Mouse (Mus musculus) kidney, adult 9 months (tissue): ENCODE data around the gene Meis2.

ENCODE experiments used
- DNase-seq: peaks from one replicate; pipeline ENCODE4 v3.0.0; 2022

Gene Meis2

DNA sequence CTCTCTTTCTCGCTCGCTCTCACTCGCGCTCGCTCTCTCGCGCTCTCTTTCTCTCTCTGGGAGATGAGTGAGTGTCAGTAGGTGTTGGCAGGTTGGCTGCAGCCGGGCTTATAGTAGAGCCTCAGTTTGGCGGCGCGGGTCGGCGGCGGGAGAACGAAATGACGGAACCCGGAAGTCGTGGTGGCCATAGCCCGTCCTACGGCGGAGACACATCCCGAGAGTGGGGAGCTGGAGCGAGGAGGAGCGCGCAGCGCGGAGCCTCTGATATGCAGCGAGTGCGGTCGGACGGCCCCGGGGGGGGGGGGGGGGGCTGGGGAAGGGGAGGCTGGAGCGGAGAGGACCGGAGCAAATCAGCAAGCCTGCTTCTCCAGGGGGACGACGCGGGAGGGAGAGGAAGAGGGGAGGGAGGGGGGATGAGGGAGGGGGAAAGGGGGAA lies at the start of gene Meis2:
Gene Meis2 (minus strand): TSS at position 270 of the 436 bp plus-strand sequence.
- peak; percentile 83 for DNase-seq

DNA sequence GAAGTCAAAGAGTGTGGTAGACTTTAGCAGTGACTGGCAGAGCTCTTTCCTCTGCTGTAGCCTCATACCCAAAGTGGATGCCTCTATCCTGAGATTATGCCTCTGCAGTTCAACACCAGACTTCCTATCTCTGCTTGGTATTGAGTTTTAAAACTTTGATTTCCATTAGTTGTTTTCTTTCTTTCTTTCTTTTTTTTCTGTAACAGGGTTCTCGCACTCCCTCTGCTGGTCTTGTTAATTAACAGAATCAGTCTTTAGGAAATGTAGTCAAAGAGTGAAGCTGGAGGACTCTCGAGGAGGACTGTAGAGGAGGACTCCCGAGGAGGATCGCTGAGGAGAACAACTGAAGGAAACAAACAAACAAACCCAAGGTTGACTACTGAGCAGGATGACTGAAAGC lies 40.6 kb upstream of the Meis2 start:
- DNase-seq = peak; percentile 45

DNA sequence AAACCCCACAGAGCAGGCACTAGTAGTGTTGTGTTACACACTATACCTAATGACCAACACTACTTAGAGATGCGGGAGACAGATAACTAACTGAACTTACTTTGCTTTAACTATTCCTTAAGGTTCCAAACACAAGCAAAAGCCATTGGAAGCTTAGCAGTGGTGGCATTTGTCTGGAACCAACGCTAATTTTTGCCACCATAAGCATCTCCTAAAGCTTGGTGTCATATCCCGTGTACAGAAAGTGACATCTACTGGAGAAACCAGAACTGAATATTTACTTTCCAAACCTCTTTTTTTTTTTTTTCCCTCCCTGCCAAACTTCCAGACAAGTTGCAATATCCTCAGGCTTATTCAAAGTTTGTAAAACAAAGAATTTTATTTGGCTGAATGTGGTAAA lies 39.5 kb upstream of the Meis2 start:
- peak; percentile 15 for DNase-seq

DNA sequence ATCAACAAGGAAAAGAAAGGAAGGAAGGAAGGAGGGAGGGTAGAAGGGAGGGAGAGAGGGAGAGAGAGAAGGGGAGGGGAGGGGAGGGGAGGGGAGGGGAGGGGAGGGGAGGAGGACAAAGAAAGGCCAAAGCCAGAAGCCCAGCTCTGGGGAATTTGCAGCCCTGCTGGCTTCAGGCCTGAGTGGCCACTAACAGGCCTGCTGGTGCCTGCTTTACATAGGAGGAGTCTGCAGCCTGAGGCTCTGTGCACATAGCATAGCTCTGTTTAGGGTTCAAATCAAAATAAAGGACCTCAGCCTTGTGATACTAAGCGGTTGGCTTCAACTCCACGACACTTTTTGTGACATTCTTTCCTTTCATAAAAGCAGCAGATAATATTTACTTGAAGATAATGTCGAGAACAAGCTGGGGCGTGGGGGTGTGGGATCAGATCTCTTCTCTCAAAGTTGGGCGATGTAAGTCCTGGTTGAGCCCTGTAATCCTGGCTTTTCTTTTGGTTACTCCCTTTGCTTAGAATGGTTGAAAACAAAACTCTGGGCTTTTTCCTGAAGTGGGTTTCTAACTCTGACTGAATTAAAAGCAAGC lies 37.9 kb upstream of the Meis2 start:
- DNase-seq = no peak

DNA sequence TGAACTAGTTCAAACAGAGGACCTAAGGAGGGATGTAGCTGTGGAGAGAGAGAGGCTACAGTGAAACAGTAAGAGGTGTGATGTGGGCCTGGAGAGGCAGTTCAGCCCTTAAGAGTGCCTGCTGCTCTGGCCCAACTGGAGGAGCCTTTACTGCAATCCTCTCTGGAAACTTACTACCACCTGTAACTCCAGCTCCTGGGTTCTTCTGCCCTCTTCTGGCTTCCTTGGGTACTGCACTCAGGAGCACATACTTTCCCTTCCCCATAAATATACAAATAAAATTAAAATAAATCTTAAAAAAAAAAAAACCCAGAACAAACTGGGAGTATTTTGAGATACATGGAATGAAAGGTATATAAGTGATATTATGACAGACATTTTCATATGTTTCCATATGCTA lies 35.6 kb upstream of the Meis2 start:
- DNase-seq = peak; percentile 62

DNA sequence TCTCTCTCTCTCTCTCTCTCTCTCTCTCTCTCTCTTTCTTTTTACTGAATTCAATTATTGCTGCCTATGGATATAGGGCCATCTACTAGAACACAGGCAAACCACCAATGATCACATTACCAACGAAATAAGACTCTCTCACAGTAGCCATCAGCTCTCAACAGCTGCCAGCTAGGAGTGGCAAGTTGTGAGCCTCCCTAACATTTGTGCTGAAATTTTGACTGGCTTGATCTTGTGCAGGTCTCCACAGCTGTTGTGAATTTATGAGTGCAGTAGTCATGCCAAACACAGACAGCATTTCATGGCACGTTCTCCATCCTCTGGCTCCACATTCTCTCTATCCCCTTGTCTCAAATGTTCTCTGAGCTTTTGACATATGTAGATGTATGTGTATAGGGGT lies 15.3 kb upstream of the Meis2 start:
- no peak for DNase-seq

DNA sequence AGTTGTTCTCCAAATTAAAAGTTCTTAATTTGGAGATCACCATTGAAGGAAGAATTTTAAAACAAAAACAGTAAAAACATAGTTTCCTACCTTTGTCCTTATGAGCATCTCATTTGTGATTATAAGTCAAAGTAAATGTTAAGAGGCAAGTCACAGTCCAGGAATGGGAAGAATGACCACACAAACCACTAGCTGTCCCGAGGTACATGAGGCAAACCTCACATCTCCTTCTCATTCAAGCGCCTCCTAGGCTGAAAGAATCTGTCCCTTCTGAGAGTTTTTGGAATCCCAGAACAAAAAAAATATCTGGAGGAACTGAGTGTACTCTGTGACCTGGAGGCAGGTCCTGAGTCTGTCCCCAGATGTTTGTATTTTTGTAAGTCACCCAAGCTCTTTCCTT lies 13.2 kb upstream of the Meis2 start:
- DNase-seq = no peak

DNA sequence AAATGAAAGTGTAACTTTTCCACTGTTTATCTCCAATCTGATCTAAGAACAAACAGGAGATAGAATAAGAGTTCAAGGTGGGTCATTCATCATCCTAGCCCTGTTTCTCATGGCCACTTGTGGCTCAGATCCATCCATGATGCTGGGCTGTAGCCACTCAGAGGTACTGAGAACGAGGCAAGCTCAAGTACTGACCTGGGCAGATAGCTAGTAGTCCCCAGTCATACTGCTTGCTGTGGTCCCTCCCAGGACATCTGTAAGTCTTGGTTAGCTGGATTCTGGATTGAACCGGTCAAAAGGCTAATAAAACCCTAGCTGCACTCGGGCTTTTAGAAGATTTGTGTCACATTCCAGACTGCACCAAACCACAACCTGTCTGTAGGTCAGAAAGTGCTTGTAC lies 12.1 kb upstream of the Meis2 start:
- no peak for DNase-seq

DNA sequence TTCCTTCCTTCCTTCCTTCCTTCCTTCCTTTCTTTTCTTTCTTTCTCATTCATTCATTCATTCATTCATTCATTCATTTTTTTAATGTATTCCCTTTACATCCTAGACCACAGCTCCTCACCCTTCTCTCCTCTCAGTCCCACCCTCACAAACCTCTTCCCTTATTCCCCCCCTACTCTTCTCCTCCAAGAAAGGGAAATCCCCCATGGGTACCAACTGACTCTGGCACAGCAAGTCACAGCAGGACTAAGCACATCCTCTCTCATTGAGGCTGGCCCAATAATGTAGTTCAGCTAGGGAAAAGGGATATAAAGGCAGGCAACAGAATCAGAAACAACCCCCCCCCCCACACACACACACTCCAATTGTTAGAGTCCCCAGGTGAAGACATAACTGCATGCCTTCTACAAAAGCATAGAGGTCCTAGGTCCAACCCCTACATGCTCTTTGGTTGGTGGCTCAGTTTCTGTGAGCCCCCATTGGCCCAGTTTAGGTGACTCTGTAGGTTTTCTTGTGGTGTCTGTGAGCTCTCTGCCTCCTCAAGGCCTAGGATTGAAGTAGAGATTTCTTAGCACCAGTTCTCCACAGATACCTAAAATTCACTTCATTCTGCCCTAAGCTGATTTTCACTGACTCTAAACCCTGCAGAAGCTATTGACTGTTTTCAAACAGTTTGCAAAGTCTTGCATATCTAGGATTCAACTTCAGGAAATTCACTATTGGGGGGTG lies 11.3 kb upstream of the Meis2 start:
- DNase-seq = no peak

DNA sequence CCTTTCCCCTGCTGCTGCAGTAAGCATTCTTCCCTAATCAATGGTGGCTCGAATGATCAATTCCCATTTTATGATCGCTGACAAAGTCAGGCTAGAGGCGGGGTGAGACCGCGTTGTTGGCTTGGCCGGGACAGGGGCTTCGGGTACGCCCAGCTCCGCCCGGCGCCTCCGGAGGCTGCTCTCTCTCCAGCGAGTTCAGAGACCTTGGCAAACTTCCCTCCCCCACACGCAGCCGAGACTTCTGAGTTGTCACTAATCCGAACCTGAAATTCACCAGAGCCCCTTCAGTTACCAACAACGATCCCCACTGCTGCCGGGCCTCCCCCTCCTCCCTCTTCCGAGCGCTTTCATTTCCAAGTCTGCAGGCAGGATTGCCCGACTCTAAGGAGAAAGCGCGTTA lies 10.3 kb upstream of the Meis2 start:
- DNase-seq = peak; percentile 59

DNA sequence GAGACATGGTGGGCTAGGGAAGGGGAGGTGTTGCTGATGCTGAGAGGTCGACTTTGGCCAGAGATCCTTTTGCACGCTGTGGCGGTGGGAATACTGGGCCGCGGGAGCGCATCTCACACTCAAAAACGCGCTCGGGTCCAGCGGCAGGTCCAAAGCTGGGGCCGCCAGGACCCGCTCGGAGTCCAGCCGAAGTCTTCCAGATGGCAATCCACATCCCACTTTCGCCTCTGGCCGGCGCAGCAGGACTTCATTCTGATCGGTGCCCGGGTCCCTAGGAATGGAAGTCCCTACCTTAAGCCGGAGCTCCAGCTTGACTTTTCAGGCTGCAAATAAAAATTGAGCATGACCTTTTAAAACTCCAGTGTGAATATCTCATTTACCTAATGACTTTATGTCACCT lies 9.8 kb upstream of the Meis2 start:
- DNase-seq = peak; percentile 24

DNA sequence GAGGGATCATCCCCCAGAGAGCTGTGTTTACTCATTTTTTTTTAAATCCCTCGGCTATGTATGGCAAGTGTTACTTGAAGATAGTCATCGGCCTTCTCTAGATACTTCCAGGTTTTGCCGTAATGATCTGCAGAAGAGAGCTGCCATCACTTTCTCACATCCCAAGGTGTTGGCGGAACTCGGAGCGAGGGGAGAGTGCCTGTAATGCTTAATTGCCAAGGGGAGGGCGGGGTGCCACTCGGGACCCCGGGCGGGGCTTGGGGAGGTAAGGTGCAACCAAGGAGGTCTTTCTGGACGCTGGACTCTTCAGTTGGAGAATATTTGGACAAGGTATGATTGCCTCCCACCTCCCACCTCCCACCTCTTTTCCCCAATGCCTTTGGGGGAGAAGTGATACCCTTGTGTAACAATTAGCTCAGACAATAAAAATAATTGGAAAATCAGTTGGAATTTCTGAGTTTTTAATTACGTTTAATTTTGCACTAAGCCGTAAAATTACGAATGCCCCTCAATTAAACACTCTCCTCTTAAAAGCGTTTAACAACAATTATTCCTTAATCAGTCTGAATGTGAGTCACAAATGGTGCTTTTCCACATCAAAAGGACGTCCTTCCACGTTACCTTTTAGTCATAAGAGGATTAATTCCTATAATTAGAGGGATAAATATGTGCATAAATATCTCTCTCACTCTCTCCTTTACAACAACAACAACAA lies 9.2 kb upstream of the Meis2 start:
- DNase-seq = no peak

DNA sequence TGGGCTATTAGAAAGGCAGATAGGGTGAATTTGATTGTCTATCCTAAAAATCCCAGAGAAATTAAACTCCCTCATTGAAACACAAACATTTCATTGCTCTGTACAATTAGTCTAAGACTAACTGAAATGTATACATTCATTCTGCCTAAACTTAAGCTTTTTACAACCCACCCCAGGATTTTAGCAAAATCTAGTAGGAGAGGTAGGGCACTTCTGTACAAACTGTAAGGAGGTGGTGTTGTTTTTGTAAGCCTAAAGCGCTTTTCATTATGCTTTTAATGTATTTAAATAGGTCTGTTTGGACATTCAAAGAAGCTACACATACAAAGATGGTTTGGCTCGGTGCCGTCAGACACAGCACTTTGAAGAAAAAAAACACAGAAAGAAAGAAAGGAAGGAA lies 8.4 kb upstream of the Meis2 start:
- DNase-seq = no peak

DNA sequence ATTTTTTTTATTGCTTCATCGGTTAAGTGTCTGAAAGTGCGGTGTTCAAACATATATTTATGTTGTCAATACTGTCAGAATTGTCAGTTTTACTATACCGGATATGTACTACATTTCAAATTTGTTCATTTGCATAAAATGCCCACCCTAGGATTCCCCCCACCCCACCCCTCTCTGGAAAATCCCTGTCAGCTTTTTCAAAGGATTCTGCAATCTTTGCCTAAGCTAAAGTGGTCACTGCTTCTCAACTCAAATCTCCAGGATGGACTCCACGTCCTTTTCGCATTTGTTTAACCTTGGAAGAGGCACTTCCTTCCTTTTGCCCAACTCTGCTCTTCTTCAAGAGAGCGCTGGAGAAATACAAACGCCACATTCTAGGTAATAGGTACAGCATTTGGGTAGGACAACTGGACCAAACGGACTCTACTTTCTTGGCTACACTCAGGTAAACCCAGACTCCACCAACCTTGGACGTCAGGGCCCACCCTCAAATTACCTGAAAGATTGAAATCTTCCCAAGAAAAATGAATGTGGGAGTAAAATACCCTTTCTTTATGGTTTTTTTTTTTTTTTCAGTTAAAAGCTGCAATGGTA lies 7.8 kb upstream of the Meis2 start:
- peak; percentile 4 for DNase-seq

DNA sequence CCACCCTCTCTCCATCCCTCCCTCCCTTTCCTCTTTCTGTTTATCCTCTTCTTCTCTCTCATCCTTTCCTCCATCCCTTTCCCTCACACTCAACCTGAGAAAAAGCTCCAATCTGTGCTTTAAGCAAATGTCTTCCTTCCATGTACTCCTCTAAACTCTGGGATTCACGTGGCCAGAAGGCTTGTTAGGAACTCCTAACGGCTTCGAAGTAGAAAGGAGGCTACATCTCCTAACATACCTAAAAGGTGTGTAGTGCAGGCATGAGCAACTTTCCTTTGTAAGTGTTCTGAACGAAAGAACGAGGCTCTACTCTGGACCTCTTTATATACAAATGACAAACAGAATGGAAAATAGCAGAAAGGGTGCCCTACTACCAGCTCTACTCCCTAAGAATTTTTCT lies 7.1 kb upstream of the Meis2 start:
- DNase-seq = peak; percentile 12

DNA sequence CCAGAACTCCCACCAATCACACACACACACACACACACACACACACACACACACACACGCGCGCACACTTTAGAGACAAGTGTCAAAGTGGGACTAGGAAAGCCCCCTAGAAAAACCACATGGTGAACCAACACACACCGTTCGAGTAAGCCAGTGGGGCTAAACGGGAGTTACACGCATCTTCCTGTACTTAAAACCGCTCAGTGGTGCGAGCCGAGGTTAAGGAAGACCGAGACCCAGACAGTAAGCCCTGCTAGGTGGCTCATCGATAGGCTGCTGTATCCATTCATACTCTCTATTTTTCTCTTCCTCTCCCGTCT lies 6.6 kb upstream of the Meis2 start:
- DNase-seq = peak; percentile 9

DNA sequence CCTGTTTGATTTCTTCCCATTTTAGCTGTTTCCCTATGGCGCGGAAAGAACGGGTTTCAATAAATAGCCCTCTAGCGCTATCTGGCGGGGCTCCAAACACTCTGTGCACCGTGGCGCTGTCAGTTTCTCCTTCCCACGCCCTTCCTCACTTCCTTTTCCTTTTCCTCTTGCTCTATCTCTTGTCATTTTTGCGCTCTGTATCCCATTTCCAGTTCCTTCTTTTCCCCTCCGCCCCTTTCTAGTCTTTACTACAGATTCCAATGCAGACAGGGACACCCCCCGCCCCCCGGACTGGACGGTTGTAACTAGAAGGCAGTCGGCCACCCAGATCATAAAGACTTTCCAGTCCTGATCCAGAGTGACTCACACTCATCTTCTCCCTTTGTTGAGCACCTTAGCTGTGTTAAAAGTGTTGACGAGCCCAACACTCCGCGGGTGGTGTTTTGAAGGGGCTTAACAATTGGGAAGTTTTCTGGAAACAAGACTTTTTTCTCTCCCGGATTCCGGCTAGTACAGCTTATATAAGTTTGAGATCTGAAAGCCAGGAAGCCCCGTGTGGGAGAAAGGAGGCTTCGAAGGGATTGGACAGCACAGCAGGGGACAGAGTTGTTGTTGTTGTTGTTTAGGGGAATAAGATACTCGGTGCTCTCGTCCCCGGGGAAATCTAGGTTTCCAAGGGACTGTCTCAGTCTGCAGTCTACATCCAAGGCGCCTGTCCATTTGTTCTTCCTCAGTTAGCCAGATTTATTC lies 6.1 kb upstream of the Meis2 start:
- peak; percentile 71 for DNase-seq

DNA sequence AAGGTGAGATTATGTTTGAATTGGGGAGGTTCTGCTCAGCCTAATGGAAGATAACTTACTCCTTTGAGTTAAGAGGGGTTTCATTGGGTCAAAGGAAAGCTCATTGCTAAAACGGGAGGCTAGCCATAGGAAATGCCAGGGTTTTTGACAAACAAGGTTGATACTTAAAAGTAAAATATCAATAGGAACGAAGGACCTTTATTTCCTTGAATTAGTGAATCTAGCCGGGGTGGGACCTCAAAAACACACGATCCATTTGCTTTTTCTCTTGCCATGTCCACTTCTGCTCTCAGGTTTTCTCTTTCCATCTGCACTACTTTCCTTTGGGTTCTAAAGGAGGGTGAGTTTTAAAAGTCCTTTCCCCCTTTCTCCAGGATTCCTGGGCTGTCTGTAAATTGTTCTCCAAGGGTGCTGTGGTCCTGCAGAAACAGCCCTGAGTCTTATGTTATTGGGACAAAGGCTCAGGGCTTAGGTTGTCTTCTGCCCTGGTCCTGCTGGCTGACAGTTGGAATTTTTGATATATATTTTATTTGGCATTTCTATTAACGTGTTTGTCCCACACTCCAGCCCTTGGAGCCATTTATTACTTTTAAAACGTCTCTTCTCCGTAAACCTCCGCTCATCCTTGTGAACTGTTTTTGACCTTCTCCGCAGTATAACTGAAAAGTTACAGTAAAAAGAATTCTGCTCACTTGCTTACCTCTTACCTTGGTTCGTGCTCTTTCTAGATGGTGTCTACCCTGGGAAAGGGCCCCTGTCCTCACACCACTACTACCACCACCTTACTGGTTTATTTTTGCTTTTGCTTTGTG lies 5.2 kb upstream of the Meis2 start:
- DNase-seq = peak; percentile 9

DNA sequence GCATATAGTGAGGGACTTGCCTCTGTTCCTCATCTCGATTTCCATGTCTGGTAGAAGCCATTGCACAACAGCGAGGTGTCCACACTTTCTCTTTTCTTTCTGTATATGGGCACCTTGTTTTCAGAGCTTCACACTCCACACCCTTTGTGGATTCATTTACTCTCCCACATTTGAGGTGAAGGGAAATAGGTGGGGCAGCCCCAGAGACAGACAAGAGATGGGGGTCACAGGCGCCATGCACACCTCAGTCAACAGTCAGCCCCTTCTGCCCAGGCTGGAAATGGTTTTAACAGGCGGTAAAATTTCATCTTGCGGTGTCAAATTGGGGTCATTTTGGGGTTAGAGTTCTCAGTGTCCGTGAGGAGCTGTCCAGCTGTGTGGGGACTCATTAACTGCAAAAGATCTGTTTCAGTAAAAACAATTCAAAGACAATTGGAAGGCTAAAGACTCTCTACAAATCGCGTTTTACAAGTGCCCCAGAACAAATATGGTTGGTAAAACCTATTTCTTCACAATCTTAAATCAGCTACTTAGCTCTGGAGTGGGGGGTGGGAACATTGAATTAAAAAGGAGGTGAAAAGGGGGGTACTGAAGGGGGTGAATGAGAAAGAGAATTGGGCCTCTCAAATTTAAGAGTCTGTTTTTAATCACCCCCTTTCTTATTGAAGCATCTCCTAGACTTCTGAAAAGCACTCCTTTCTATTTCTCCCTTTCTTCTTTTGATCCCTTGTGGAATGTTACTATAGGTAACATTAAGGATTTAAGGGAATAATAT lies 4.0 kb upstream of the Meis2 start:
- peak; percentile 19 for DNase-seq

DNA sequence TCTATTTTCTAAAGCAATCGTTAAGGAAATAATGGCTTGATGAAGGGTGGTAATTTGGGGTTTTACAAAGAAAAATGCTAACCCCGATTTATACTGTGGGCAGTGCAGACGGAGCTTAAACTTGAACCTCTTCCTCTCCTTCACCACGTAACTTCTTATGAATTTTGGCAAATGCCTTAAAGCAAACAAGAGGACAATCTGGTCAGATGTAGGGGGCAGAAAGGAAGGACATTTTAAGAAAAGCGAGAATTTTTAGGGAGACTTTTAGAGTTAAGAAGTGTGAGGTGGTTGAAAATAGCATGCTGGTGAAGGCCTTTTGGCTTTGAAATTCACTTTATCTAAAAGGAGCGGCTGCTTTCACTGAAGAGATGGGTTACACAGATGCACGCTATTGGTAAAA lies 3.3 kb upstream of the Meis2 start:
- DNase-seq = peak; percentile 7

DNA sequence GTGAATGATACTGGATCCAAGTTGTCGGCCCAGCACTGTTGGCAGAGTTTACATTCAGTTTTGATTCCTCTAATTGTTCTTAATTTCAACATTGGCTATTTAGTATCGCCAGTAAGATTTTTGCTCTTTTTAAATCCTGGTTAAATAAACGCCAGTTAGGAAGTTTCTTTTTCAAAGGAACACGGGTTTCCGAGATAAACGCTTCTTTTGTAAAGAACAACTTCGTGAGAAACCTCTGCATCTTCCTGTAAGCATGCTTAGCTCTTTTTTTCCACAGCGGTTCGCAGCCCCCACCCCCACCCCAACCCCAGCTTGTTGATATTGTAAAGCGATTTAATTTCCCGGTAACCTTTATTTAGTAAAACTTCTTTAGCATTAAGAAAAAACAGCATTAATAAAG lies 2.8 kb upstream of the Meis2 start:
- peak; percentile 13 for DNase-seq

DNA sequence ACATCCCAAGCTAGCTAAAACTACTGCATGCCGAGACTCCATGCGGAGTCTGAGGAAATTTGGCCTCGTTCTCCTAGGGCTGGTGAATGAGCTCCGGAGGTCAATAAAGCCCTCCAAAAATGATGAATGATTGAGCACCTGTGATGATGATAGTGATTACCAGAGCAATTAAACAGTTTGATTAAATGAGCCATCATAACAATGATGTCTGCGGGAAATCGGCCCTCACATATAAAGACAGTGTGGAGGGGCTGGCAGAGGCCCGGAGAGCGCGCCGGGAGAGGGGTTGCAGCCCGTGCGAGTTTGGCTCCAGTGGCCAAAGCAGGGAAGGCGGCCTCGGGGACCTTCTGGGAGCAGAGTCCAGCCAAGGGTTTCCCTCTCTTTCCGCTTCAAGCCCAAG lies 2.1 kb upstream of the Meis2 start:
- DNase-seq = peak; percentile 23
